Mouse (Mus musculus): ENCODE results near the gene Acrbp. TPM values are rescaled to one million over a fixed set of nuclear protein-coding genes. Genes with fewer than 3 reads are reported as not detected.

Acrbp gene
- 7.1 and 8.5 TPM in 2 replicates for total RNA-seq (2023)

GRCm38 (mm10) chr6:125049678-125050077, at the start of gene Acrbp:
Acrbp (plus strand) TSS chr6:125049689.

GRCm38 (mm10) chr6:125009129-125009180, 40.5 kb upstream of the Acrbp start, which contains the start of gene Zfp384:
Zfp384 (plus strand) TSS chr6:125009145.

GRCm38 (mm10) chr6:125039533-125040153, 9.8 kb upstream of the Acrbp start, which contains the start of gene Ing4:
Ing4 (plus strand) TSS chr6:125039760.

GRCm38 (mm10) chr6:125067571-125067995, 18.1 kb downstream of the Acrbp start, which contains the start of gene Lpar5:
Lpar5 (plus strand) TSS chr6:125067920.

GRCm38 (mm10) chr6:125095391-125096278, 46.1 kb downstream of the Acrbp start, which contains the start of gene Chd4:
Chd4 (plus strand) TSS chr6:125095981.

Other genes with a start within 250 kb of the Acrbp start
- gene Spsb2, start 241.0 kb upstream of the Acrbp start, total RNA-seq (2023): 17.6 and 18.8 TPM in 2 replicates
- gene Tpi1, start 235.4 kb upstream of the Acrbp start, total RNA-seq (2023): 109 and 115 TPM in 2 replicates
- 41.6 and 56.4 TPM in 2 replicates for gene Usp5, start 220.2 kb upstream of the Acrbp start, total RNA-seq (2023)
- 41.2 and 59.0 TPM in 2 replicates for gene Cdca3, start 220.1 kb upstream of the Acrbp start, total RNA-seq (2023)
- gene Gnb3, start 209.4 kb upstream of the Acrbp start, total RNA-seq (2023): not detected in 2 replicates
- 0.36 and 0.76 TPM in 2 replicates for gene P3h3, start 191.9 kb upstream of the Acrbp start, total RNA-seq (2023)
- not detected in 2 replicates for gene Gpr162, start 185.7 kb upstream of the Acrbp start, total RNA-seq (2023)
- 0.88 TPM in 1 of 2 replicates, not detected in the other for gene Cd4, start 161.5 kb upstream of the Acrbp start, total RNA-seq (2023)
- gene Lag3, start 138.0 kb upstream of the Acrbp start, total RNA-seq (2023): 0.38 and 0.43 TPM in 2 replicates
- gene Ptms, start 129.6 kb upstream of the Acrbp start, total RNA-seq (2023): 108 and 127 TPM in 2 replicates
- 82.7 and 86.2 TPM in 2 replicates for gene Mlf2, start 118.3 kb upstream of the Acrbp start, total RNA-seq (2023)
- gene Cops7a, start 84.2 kb upstream of the Acrbp start, total RNA-seq (2023): 15.5 and 17.7 TPM in 2 replicates
- gene Pianp, start 53.0 kb upstream of the Acrbp start, total RNA-seq (2023): not detected in 2 replicates
- gene Zfp384, start 40.5 kb upstream of the Acrbp start, total RNA-seq (2023): 86.5 and 92.3 TPM in 2 replicates
- gene Ing4, start 9.9 kb upstream of the Acrbp start, total RNA-seq (2023): 87.7 and 100 TPM in 2 replicates
- gene Lpar5, start 18.2 kb downstream of the Acrbp start, total RNA-seq (2023): 5.1 and 6.8 TPM in 2 replicates
- 185 and 239 TPM in 2 replicates for gene Chd4, start 46.3 kb downstream of the Acrbp start, total RNA-seq (2023)
- 13.5 and 20.0 TPM in 2 replicates for gene Nop2, start 82.2 kb downstream of the Acrbp start, total RNA-seq (2023)
- 24.7 and 34.6 TPM in 2 replicates for gene Iffo1, start 95.6 kb downstream of the Acrbp start, total RNA-seq (2023)
- gene Gapdh, start 116.8 kb downstream of the Acrbp start, total RNA-seq (2023): 693 and 1,543 TPM in 2 replicates
- gene Ncapd2, start 142.0 kb downstream of the Acrbp start, total RNA-seq (2023): 167 and 197 TPM in 2 replicates
- 32.2 and 40.1 TPM in 2 replicates for gene Mrpl51, start 142.1 kb downstream of the Acrbp start, total RNA-seq (2023)
- gene Vamp1, start 165.9 kb downstream of the Acrbp start, total RNA-seq (2023): 19.8 and 26.2 TPM in 2 replicates
- 10.2 and 11.2 TPM in 2 replicates for gene Tapbpl, start 182.2 kb downstream of the Acrbp start, total RNA-seq (2023)
- gene Cd27, start 187.3 kb downstream of the Acrbp start, total RNA-seq (2023): 0.25 and 0.51 TPM in 2 replicates
- gene Tuba3a, start 236.4 kb downstream of the Acrbp start, total RNA-seq (2023): not detected in 2 replicates

Measured in neutrophil, adult 65 days (primary cell).